Mouse (Mus musculus) ES-E14 (cell line): ENCODE measurements around the gene E130114P18Rik.

ENCODE experiments used
- CHD2 ChIP-seq: IDR thresholded peaks from 2 replicates; pipeline ENCODE4 v1.6.1; 2014; ENCODE audit warnings: mild to moderate bottlenecking, low read depth, low read length, inconsistent platforms
- HCFC1 ChIP-seq: IDR thresholded peaks from 2 replicates; pipeline ENCODE4 v1.6.1; 2012; ENCODE audit warnings: low read length, inconsistent platforms, borderline replicate concordance; ENCODE audit not compliant: insufficient read depth
- ZNF384 ChIP-seq: IDR thresholded peaks from 2 replicates; pipeline ENCODE4 v1.6.1; 2012; ENCODE audit warnings: low read depth, low read length, inconsistent platforms

DNA sequence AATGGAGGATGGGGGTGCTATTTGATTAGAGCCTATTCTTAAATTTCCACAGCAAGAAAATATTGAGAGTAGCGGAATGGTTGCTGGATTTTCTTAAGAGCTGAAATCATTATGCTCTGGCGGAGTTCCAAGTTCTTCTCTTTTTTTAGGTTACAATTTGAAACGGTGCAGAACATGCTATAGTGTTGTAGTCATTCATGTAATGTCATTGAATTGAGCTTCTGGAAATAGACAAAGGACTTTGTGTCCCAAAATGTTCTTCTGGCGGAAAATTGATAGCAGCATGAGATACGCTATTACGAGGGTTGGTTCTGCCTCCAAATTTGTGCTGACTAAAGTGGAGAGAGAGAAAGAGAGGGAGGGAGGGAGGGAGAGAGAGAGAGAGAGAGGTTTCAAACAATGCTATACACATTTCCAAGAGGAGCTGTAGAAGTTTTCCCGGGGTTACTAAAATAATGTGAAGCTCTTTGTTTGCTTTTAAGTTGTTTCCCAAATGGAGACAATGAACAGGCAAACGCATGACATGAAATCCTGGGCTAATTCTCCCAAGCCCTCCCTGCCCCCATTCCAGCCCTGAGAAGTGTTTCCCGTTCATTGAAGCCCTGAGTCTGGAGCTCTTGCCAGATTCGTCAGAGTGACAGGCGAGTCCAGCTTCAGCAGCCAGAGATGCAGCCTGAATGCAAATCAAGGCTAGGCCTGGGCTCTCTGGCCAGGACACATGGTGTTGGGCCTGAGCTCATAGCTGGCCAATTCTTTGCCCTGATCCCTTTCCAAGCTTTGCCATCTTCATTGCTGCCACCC, 128.9 kb downstream of the E130114P18Rik start:
- TF ChIP-seq CHD2 (no peak), HCFC1 (no peak), ZNF384 (no peak)
